Mouse (Mus musculus): Measurements from ENCODE around the gene 1700034J05Rik. TPM values are rescaled to one million over a fixed set of nuclear protein-coding genes. Genes with fewer than 3 reads are reported as not detected.

Gene 1700034J05Rik
- 0.09 TPM in 1 of 2 replicates, not detected in the other for polyA plus RNA-seq (2015; fragmentation: Nextera tagmentation; extraction: Ambion mirVana)

DNA sequence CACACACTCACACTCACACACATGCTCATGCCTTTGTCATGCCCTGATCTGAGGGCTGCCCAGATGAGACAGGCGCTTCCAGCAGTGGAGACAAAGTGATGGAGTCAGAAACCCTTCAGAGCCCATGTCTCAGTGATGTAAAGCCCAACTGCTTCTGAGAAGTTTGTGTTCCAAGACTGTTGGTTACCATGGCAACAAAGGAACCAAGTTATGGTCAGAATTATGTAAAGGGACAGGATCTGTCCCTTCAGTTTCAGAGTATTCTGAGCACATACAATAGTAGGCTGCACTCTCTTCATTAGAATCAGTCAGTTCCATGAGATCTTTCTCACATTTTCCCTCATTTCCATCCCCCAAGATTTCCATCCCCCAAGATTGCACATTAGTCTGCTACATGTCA lies at the start of gene 1700034J05Rik:
1700034J05Rik (minus strand) TSS at position 165 of the 400 bp plus-strand sequence.

Other genes starting within 250 kb of the 1700034J05Rik start
- 12.0 and 12.1 TPM in 2 replicates for gene Stk38l, start 229.4 kb downstream of the 1700034J05Rik start, polyA plus RNA-seq (2015; fragmentation: Nextera tagmentation; extraction: Ambion mirVana)
- 6.4 and 6.9 TPM in 2 replicates for gene Arntl2, start 158.4 kb downstream of the 1700034J05Rik start, polyA plus RNA-seq (2015; fragmentation: Nextera tagmentation; extraction: Ambion mirVana)
- gene Smco2, start 104.3 kb downstream of the 1700034J05Rik start, polyA plus RNA-seq (2015; fragmentation: Nextera tagmentation; extraction: Ambion mirVana), result not detected in 2 replicates
- gene Ppfibp1, start 65.9 kb downstream of the 1700034J05Rik start, polyA plus RNA-seq (2015; fragmentation: Nextera tagmentation; extraction: Ambion mirVana), result 16.9 and 23.7 TPM in 2 replicates
- 0.53 and 0.59 TPM in 2 replicates for gene Rep15, start 78.2 kb upstream of the 1700034J05Rik start, polyA plus RNA-seq (2015; fragmentation: Nextera tagmentation; extraction: Ambion mirVana)
- 73.7 and 82.5 TPM in 2 replicates for gene Mrps35, start 88.3 kb upstream of the 1700034J05Rik start, polyA plus RNA-seq (2015; fragmentation: Nextera tagmentation; extraction: Ambion mirVana)
- 1.2 and 1.4 TPM in 2 replicates for gene Mansc4, start 132.6 kb upstream of the 1700034J05Rik start, polyA plus RNA-seq (2015; fragmentation: Nextera tagmentation; extraction: Ambion mirVana)
- 6.0 and 6.3 TPM in 2 replicates for gene Klhl42, start 137.0 kb upstream of the 1700034J05Rik start, polyA plus RNA-seq (2015; fragmentation: Nextera tagmentation; extraction: Ambion mirVana)